Mouse (Mus musculus) layer of hippocampus, adult 11-12 months (tissue): ENCODE measurements at regions not wholly inside any gene's neighbourhood (a gene's known extent, or its start where the extent isn't known, plus 50 kb on each side); places are given as distances from the start of the nearest gene placed in this dataset.
A peak's percentile ranks its signal among the peaks of the same experiment; 100 is the strongest.
"Not testable (repeated sequence)": the region's sequence is repeated elsewhere in the genome, so short reads cannot be mapped to it uniquely, and the experiment has no call there.

Experiments
- DNase-seq: peaks from one replicate; pipeline ENCODE4 v3.0.0; 2022; ENCODE audit warnings: low spot score

DNA sequence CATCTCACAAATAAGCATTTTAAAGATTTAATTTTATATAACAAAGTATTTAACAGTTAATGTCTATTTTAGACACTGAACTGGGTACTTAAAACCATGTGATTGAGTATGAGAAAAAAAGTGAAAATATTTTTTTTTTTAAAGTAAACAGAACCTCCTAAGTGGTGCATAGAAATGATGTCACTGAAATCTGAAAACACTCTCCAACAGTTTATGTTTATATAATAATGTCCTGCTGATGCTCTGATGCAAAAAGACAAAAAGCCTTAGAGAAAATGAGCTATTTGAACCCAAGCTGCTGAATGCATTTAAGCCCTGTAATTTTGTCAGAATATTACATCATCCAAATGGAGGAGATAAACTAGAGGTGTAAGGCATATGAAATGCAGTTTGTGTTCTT lies 3447.1 kb downstream of the 9330182O14Rik start:
- DNase-seq: no peak

- no peak for DNase-seq
Observed at GRCm38 (mm10) chr15:43585751-43586150, 3451.6 kb downstream of the 9330182O14Rik start.

DNA sequence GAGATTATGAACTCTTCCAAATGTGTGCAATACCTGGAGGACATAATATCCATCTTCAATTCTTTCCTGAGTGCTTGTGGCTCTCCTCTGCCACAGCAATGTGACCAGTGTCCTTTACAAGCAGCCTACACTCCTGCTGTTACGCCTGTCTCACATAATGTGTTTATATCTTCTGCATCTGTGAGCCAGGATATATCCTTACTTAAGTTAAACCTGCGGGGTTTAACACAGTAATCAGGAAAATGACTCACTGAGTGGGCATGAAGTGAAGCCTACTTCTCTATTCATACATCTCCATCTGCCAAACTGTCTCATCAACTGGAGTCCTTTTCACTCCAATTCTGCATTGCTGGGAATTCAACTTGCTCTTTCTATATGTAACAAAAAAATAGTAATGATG lies 3453.9 kb downstream of the 9330182O14Rik start:
- peak; percentile 59 for DNase-seq

GRCm38 (mm10) chr15:43607700-43608099 lies 3473.5 kb downstream of the 9330182O14Rik start:
- DNase-seq: no peak

DNA sequence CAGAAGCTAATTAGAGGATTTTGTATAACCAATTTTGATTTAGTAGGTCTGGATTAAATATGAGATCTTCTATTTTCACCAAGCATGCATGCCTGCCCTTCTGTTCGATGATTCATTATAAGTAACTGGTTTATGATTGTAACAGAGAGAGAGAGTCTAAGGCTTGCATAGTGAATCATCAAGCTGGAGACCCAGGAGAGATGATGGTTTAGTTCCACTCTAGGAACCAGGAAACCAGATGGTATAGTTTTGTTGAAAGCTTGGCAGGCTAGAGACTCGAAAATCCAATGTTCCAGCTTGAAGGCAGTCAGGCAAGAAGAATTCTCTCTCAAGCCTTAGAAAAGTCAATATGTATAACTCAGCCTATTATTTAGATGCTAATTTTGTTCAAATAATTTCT lies 3475.7 kb downstream of the 9330182O14Rik start:
- DNase-seq: peak; percentile 41

DNA sequence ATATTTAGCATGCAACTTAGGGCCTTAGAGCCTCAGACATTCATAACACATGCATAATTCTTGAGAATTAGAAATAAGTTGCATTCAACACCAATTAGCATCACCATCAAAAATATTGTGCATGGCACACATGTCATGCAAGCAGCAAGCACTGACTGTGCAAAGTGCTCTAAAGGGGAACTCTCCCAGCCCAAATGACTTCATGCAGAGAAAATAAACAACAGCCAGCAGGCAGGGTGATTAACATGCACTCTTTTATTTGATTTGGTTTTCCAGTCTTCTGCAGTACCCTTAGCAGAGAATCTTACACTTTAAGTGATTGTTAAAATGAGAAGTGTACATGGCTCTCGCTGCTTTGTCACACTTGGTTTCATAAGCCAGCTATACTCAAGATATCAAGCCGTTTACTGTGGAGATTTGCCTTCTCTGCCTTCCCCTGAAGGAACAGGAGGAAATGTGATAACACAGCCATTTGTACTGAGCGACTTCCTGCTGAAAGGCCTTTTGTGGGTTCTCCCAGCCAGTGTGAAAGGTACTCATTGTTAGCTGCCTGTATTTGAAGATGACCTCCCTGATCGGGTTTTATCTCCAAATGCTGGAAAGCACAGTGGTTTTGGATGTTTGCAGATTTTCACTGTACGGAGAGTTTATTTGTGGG lies 3480.0 kb downstream of the 9330182O14Rik start:
- no peak for DNase-seq

GRCm38 (mm10) chr15:43615727-43616126 lies 3481.6 kb downstream of the 9330182O14Rik start:
- no peak for DNase-seq

DNA sequence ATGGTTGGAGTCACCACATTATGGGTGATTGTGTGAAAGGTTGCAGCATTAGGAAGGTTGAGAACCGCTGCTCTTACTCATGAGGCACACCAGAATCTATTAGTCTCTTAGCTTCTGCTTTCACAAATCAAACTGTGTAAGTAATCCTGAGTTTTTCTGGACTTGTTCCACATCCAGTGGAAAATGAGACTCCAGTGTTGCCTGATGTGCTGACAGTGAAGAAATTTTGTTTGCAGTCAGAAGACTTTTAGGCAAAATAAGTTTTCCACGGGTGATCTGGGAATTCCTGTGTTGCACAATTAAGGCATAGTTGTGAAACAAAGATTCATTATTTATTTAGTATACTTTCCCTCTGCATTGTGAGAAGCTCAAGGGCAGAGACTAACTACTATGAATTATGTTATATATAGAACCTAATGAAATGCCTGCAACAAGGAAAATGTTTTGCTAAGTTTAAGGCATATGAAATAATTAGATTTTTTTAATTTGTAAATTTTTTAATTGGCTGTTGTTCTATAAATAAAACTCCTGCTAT lies 3490.3 kb downstream of the 9330182O14Rik start:
- no peak for DNase-seq

DNA sequence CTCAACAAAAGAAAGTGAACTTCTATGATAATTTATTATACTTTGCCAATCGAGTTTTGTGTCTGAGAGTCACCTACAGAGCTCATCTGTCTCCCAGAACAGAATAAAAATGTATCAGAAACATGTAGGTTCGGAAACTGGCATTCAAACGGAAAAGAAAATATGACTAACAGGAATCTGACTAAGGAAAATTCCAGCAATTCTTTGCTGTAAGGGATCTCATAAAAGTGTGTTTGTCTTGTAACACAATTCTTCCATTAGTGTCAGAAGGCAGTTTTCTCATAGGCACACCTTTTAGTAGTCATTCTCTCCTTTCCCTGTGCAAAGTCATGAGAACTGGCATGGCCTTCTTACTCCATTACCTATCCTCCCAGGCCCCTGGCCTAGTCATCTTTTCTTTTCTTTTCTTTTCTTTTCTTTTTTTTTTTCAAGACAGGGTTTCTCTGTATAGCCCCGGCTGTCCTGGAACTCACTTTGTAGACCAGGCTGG lies 3490.9 kb downstream of the 9330182O14Rik start:
- no peak for DNase-seq

DNA sequence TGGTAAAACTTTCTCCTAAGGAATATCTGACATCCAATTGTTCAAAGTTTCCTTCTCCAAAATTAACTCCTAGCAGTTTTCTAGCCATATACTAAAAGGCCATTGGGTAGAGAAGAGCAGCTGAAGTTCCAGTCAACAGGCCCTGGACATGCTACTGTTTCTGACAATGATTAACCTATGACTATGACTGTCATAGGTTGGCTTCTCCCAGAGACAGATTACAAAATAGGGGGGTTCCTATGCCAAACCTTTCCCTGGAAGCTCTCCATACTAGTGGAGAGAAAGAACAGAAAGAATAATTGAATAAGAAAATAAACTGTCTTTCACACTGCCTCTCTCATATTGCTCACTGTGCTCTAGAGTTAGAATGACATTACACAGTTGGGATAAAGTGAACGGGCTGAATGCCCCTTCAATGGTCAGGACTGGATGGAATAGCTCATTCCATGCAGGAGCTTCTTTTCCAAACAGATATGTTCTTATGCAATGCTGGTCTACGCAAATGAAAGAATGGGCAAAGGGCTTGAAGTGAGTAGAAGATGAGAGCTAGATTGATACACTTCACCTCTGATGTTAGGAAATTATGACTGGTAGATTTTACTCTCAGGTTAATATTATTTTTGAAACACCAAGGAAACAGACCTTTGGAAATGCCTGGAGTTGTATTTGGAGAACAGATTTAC lies 3516.8 kb downstream of the 9330182O14Rik start:
- no peak for DNase-seq

DNA sequence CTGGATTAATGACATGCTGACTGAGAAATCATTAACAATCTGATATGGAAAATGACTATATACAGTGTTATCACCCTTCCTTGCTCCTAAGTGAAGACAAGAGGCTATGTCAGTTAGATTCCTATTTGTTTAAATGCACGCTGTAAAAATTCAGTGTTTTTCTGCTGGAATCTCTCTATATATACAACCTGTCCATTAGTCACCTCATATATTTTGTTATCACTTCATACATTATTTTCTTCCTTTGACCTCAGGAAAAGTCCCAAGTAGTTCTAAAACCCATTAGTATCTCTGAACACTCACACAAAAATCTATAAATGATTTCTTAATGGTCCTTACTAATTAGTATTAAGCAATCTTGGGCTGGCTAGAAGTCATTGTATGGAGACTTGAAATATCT lies 3529.5 kb downstream of the 9330182O14Rik start:
- no peak for DNase-seq

GRCm38 (mm10) chr15:43678844-43679243 lies 3544.7 kb downstream of the 9330182O14Rik start:
- DNase-seq: no peak

GRCm38 (mm10) chr15:43682176-43682575 lies 3548.0 kb downstream of the 9330182O14Rik start:
- DNase-seq: no peak

DNA sequence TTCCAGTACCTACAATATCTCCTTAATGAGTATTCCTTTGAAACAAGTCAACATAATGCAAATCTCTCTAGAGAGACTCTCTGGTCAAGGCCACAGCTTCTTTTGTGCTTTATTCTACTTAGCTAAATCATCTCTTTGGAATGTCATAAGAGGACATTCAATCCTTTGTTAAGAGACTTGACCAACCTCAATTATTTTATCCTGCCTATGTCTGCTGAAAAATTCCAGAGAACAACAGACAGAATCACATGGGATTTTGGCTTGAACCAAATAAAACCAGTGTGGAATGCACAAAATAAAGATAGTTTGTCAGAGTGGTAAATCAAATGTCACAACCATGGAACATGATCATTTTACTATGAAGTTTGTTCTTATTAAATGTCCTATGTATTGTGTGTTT lies 3557.8 kb downstream of the 9330182O14Rik start:
- not testable (repeated sequence) for DNase-seq

GRCm38 (mm10) chr15:43695451-43695850 lies 3561.3 kb downstream of the 9330182O14Rik start:
- DNase-seq: peak; percentile 55

GRCm38 (mm10) chr15:43717035-43717434 lies 3582.9 kb downstream of the 9330182O14Rik start:
- DNase-seq: no peak

GRCm38 (mm10) chr15:43717559-43717958 lies 3583.4 kb downstream of the 9330182O14Rik start:
- DNase-seq: peak; percentile 43

GRCm38 (mm10) chr15:43720916-43721315 lies 3586.8 kb downstream of the 9330182O14Rik start:
- DNase-seq: no peak

DNA sequence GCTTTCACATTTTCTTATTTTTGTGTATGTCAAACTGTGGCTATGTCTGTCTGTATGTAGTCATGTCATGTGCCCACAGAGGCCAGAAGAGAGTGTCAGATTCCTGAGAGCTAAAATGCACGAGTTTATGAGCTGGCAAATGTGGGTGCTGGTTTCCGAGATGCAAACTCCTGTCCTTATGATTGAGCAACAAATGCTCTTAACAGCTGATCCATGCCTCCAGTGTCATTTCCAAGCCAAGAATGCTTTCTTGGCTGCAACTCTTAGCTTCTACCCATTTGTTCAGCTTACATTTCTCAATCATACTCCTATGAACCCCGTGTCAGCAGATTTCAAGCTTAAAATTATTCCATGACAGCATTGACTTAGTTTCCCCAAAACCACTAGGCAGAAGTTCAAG lies 3601.5 kb downstream of the 9330182O14Rik start:
- no peak for DNase-seq

- peak; percentile 27 for DNase-seq
Observed at GRCm38 (mm10) chr15:43758256-43758655, 3624.1 kb downstream of the 9330182O14Rik start.

GRCm38 (mm10) chr15:43764606-43765005 lies 3630.4 kb downstream of the 9330182O14Rik start:
- peak; percentile 66 for DNase-seq

- peak; percentile 51 for DNase-seq
Observed at GRCm38 (mm10) chr15:43772718-43773117, 3638.6 kb downstream of the 9330182O14Rik start.

GRCm38 (mm10) chr15:43782126-43782632 lies 3648.0 kb downstream of the 9330182O14Rik start:
- DNase-seq: peak; percentile 18
